Mouse (Mus musculus) C2C12 (cell line): ENCODE measurements around the gene Mymk. TPM values are rescaled to one million over a fixed set of nuclear protein-coding genes. Genes with fewer than 3 reads are reported as not detected.

Experiments used
- H3K27me3 ChIP-seq: one replicate; pipeline ENCODE4 v1.6.1; 2011; ENCODE audit not compliant: control insufficient read depth, insufficient read depth, insufficient read length
- H3K36me3 ChIP-seq: one replicate; pipeline ENCODE4 v1.6.1; 2011; ENCODE audit not compliant: control insufficient read depth, insufficient read depth
- H3K4me3 ChIP-seq: one replicate; pipeline ENCODE4 v1.5.1; 2011; ENCODE audit warnings: mild to moderate bottlenecking, control low read depth; ENCODE audit not compliant: poor library complexity, insufficient read depth, severe bottlenecking
- H3K79me2 ChIP-seq: one replicate; pipeline ENCODE4 v1.6.1; 2011; ENCODE audit not compliant: control insufficient read depth, insufficient read depth
- H3K79me3 ChIP-seq: one replicate; pipeline ENCODE4 v1.6.1; 2011; ENCODE audit warnings: low read depth, control low read depth
- H3ac ChIP-seq: one replicate; pipeline ENCODE3; 2011; ENCODE audit warnings: low read depth; ENCODE audit not compliant: control insufficient read depth, insufficient read length
- CEBPB ChIP-seq: IDR thresholded peaks from one replicate; pipeline ENCODE4 v1.6.1; 2011; ENCODE audit warnings: low read depth, mild to moderate bottlenecking, control low read depth, moderate library complexity
- CTCF ChIP-seq: IDR thresholded peaks from one replicate; pipeline ENCODE4 v1.5.1; 2011; ENCODE audit not compliant: control insufficient read depth, insufficient read depth, insufficient read length
- FOSL1 ChIP-seq: IDR thresholded peaks from one replicate; pipeline ENCODE4 v1.8.0; 2011; ENCODE audit warnings: mild to moderate bottlenecking, low read length; ENCODE audit not compliant: poor library complexity, insufficient read depth, severe bottlenecking
- MAX ChIP-seq: IDR thresholded peaks from one replicate; pipeline ENCODE4 v1.6.1; 2011; ENCODE audit warnings: mild to moderate bottlenecking, control low read depth
- MYOD1 ChIP-seq: IDR thresholded peaks from one replicate; pipeline ENCODE4 v1.6.1; 2011; ENCODE audit warnings: low read depth; ENCODE audit not compliant: control insufficient read depth, insufficient read length
- MYOG ChIP-seq: IDR thresholded peaks from one replicate; pipeline ENCODE4 v1.6.1; 2011; ENCODE audit not compliant: control insufficient read depth, insufficient read length; ENCODE audit errors: extremely low read depth
- USF1 ChIP-seq: IDR thresholded peaks from one replicate; pipeline ENCODE4 v1.6.1; 2011; ENCODE audit warnings: low read depth, mild to moderate bottlenecking, control low read depth, moderate library complexity
- polyA plus RNA-seq: library from polyadenylated mRNA; unstranded; fragments of >200 nt; fragmentation: generic; extraction: Trizol; gene quantifications from one replicate; pipeline ENCODE4 v1.2.1, GENCODE M21; 2012; ENCODE audit warnings: missing spikeins

The Mymk gene
- polyA plus RNA-seq, 1 experiment: 3.8 TPM

GRCm38 (mm10) chr2:27067996-27068395 is 4.0 kb downstream of the Mymk start:
- no peak for TF ChIP-seq MYOD1
- no peak for TF ChIP-seq CEBPB
- no peak for TF ChIP-seq USF1
- no peak for TF ChIP-seq FOSL1
- TF ChIP-seq MAX: no peak
- TF ChIP-seq CTCF: no peak
- no peak for TF ChIP-seq MYOG
- H3K79me2 ChIP-seq: no peaks in the 10 kb centered on the region
- H3K27me3 ChIP-seq: no peaks in the 10 kb centered on the region
- no peak overlapping the region for H3ac ChIP-seq
- H3K79me3 ChIP-seq: no peaks in the 10 kb centered on the region
- no peak overlapping the region for H3K4me3 ChIP-seq
- no peaks in the 10 kb centered on the region for H3K36me3 ChIP-seq

GRCm38 (mm10) chr2:27067124-27067523 is 4.9 kb downstream of the Mymk start:
- Histone ChIP-seq H3K79me3 (no peaks in the 10 kb centered on the region), H3ac (no peak overlapping the region), H3K79me2 (no peaks in the 10 kb centered on the region), H3K36me3 (no peaks in the 10 kb centered on the region), H3K27me3 (no peaks in the 10 kb centered on the region), H3K4me3 (no peak overlapping the region)
- TF ChIP-seq CTCF: no peak
- TF ChIP-seq FOSL1: no peak
- no peak for TF ChIP-seq USF1

GRCm38 (mm10) chr2:27059187-27059586 is 12.8 kb downstream of the Mymk start:
- no peak for TF ChIP-seq USF1
- no peak for TF ChIP-seq MYOG
- TF ChIP-seq MYOD1: no peak
- TF ChIP-seq FOSL1: no peak
- TF ChIP-seq MAX: no peak
- no peak for TF ChIP-seq CTCF
- TF ChIP-seq CEBPB: no peak
- Histone ChIP-seq H3ac (no peak overlapping the region), H3K79me2 (no peaks in the 10 kb centered on the region), H3K36me3 (no peaks in the 10 kb centered on the region), H3K27me3 (peaks cover 7% of the 10 kb centered on the region), H3K79me3 (no peaks in the 10 kb centered on the region), H3K4me3 (no peak overlapping the region)

- H3K79me3 ChIP-seq: no peaks in the 10 kb centered on the region
- TF ChIP-seq MYOD1: no peak
- no peak for TF ChIP-seq CEBPB
- TF ChIP-seq MAX: no peak
- no peak for TF ChIP-seq FOSL1
- no peak for TF ChIP-seq MYOG
- no peak for TF ChIP-seq USF1
- TF ChIP-seq CTCF: no peak
- no peak overlapping the region for H3ac ChIP-seq
- H3K4me3 ChIP-seq: no peak overlapping the region
- H3K36me3 ChIP-seq: no peaks in the 10 kb centered on the region
- no peaks in the 10 kb centered on the region for H3K79me2 ChIP-seq
- H3K27me3 ChIP-seq: peaks cover 7% of the 10 kb centered on the region
These were observed 13.2 kb downstream of the Mymk start for GRCm38 (mm10) chr2:27058751-27059150.

GRCm38 (mm10) chr2:27058251-27058650 is 13.7 kb downstream of the Mymk start:
- no peaks in the 10 kb centered on the region for H3K79me2 ChIP-seq
- no peaks in the 10 kb centered on the region for H3K79me3 ChIP-seq
- peaks cover 11% of the 10 kb centered on the region for H3K27me3 ChIP-seq
- no peak overlapping the region for H3K4me3 ChIP-seq
- no peaks in the 10 kb centered on the region for H3K36me3 ChIP-seq
- H3ac ChIP-seq: no peak overlapping the region
- TF ChIP-seq FOSL1: no peak
- TF ChIP-seq MYOD1: no peak
- no peak for TF ChIP-seq USF1
- no peak for TF ChIP-seq CTCF
- TF ChIP-seq MYOG: no peak
- TF ChIP-seq MAX: no peak
- no peak for TF ChIP-seq CEBPB

- Histone ChIP-seq H3K36me3 (no peaks in the 10 kb centered on the region), H3K79me3 (no peaks in the 10 kb centered on the region), H3K4me3 (no peak overlapping the region), H3ac (no peak overlapping the region), H3K79me2 (no peaks in the 10 kb centered on the region), H3K27me3 (peaks cover 56% of the 10 kb centered on the region)
- TF ChIP-seq MAX: no peak
- TF ChIP-seq CTCF: no peak
- TF ChIP-seq FOSL1: no peak
- TF ChIP-seq MYOG: no peak
- no peak for TF ChIP-seq CEBPB
- no peak for TF ChIP-seq USF1
- no peak for TF ChIP-seq MYOD1
These were observed 22.6 kb downstream of the Mymk start for GRCm38 (mm10) chr2:27049408-27049807.
